Mouse (Mus musculus): ENCODE data around the gene Phactr1. TPM values are rescaled to one million over a fixed set of nuclear protein-coding genes. Genes with fewer than 3 reads are reported as not detected.

Phactr1 gene
- total RNA-seq, 1 experiment = 1.2 TPM

GRCm38 (mm10) chr13:42949336-42949735, 268.9 kb downstream of the Phactr1 start:
- Histone ChIP-seq H3K9ac (ENCODE audit: insufficient read depth, low read depth, low read length, poor library complexity, severe bottlenecking) (no peak overlapping the region), H3K36me3 (ENCODE audit: control insufficient read depth, insufficient read depth, low read length, poor library complexity, severe bottlenecking) (no peaks in the 10 kb centered on the region), H3K27ac (ENCODE audit: insufficient read depth, low read depth, low read length, poor library complexity, severe bottlenecking) (no peak overlapping the region), H3K9me3 (ENCODE audit: control insufficient read depth, insufficient read depth, low read depth, low read length) (no peaks in the 10 kb centered on the region), H3K4me3 (ENCODE audit: insufficient read depth in 1 of 2, low read depth in 1 of 2, low read length in 2 of 2, poor library complexity in 1 of 2, severe bottlenecking in 1 of 2) (no peak overlapping the region), H3K4me1 (ENCODE audit: control insufficient read depth in 2 of 2, insufficient read depth in 2 of 2, low read length in 2 of 2, poor library complexity in 1 of 2) (no peaks in the 10 kb centered on the region)
- TF ChIP-seq MAFK (IDR thresholded peaks at IDR 0.05; ENCODE audit: insufficient read depth, low read depth, low read length) (no peak), ZC3H11A (IDR thresholded peaks at IDR 0.05; ENCODE audit: borderline replicate concordance, low read depth, low read length) (no peak), ZNF384 (IDR thresholded peaks at IDR 0.05; ENCODE audit: low read depth, low read length) (no peak), HCFC1 (IDR thresholded peaks at IDR 0.05; ENCODE audit: borderline replicate concordance, insufficient read depth, low read length) (no peak), CHD2 (IDR thresholded peaks at IDR 0.05; ENCODE audit: low read depth, low read length) (no peak)
- in situ Hi-C loops (cut with MboI; ENCODE audit: low sequenced_read_pairs in 2 of 2, unreplicated experiment in 2 of 2) = no loop called here
- no peak for DNase-seq (ENCODE audit: low read depth, low spot score)

DNA sequence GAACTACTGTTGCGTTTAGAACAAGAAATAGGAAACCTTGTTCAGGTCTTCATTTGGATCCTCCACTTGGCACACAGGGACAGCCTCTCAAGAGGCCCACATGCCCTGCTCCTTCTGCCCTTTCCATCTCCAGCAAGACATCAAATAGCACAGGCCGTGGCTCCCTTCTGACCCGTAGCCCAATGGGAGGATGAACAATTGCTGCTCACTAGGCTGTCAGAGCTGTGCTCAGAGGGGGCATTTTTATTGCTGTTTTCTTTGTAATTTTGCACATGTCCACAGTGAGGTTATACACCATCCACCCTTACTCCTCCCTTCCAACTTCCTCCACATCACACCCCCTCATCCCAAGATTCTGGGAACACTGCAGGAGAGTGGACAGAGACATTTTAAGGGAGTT, 269.6 kb downstream of the Phactr1 start:
- in situ Hi-C loops (cut with MboI; ENCODE audit: low sequenced_read_pairs in 2 of 2, unreplicated experiment in 2 of 2) = no loop called here
- no peak for DNase-seq (ENCODE audit: low read depth, low spot score)
- H3K9me3 ChIP-seq (ENCODE audit: control insufficient read depth, insufficient read depth, low read depth, low read length) = no peaks in the 10 kb centered on the region
- no peak overlapping the region for H3K4me3 ChIP-seq (ENCODE audit: insufficient read depth in 1 of 2, low read depth in 1 of 2, low read length in 2 of 2, poor library complexity in 1 of 2, severe bottlenecking in 1 of 2)
- H3K36me3 ChIP-seq (ENCODE audit: control insufficient read depth, insufficient read depth, low read length, poor library complexity, severe bottlenecking) = no peaks in the 10 kb centered on the region
- TF ChIP-seq CHD2 (IDR thresholded peaks at IDR 0.05; ENCODE audit: low read depth, low read length) = no peak
- no peak for TF ChIP-seq MAFK (IDR thresholded peaks at IDR 0.05; ENCODE audit: insufficient read depth, low read depth, low read length)
- H3K4me1 ChIP-seq (ENCODE audit: control insufficient read depth in 2 of 2, insufficient read depth in 2 of 2, low read length in 2 of 2, poor library complexity in 1 of 2) = no peaks in the 10 kb centered on the region
- H3K27ac ChIP-seq (ENCODE audit: insufficient read depth, low read depth, low read length, poor library complexity, severe bottlenecking) = no peak overlapping the region
- no peak overlapping the region for H3K9ac ChIP-seq (ENCODE audit: insufficient read depth, low read depth, low read length, poor library complexity, severe bottlenecking)

DNA sequence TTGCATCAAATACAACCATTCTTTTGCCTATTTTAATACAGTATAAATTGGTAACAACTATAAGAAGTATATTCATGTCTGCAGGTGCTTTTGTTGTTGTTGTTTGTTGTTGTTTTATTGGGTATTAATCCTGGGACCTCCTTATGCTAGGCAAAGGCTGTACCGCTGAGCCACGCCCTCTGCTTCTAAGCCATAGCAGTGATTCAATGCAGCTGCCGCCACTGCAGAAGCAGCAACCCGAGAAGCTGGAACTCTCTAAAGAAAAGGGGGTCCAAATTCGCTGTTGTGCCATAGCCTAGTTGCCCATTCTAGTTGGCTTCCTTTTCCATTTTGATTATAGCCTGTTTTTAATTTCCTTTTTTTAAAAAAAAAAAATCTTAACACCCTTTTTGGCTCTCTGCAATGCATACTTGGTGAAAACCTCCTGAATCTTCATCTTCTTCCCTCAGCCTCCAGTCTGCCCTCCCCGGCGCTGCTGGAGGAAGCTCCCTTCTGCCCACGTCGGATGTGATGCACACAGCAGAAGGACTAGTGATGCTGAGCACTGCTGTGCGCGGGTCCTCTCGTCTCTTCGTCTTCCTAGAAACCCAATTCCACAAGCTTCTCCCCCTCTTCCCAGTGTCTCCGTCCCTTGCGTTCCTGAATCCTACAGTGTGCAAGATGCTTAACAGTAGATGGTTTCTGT, 271.8 kb downstream of the Phactr1 start:
- Histone ChIP-seq H3K9me3 (ENCODE audit: control insufficient read depth, insufficient read depth, low read depth, low read length) (no peaks in the 10 kb centered on the region), H3K27ac (ENCODE audit: insufficient read depth, low read depth, low read length, poor library complexity, severe bottlenecking) (no peak overlapping the region), H3K4me3 (ENCODE audit: insufficient read depth in 1 of 2, low read depth in 1 of 2, low read length in 2 of 2, poor library complexity in 1 of 2, severe bottlenecking in 1 of 2) (no peak overlapping the region), H3K4me1 (ENCODE audit: control insufficient read depth in 2 of 2, insufficient read depth in 2 of 2, low read length in 2 of 2, poor library complexity in 1 of 2) (no peaks in the 10 kb centered on the region), H3K9ac (ENCODE audit: insufficient read depth, low read depth, low read length, poor library complexity, severe bottlenecking) (no peak overlapping the region), H3K36me3 (ENCODE audit: control insufficient read depth, insufficient read depth, low read length, poor library complexity, severe bottlenecking) (no peaks in the 10 kb centered on the region)
- no peak for TF ChIP-seq CHD2 (IDR thresholded peaks at IDR 0.05; ENCODE audit: low read depth, low read length)
- TF ChIP-seq MAFK (IDR thresholded peaks at IDR 0.05; ENCODE audit: insufficient read depth, low read depth, low read length) = no peak
- no peak for TF ChIP-seq HCFC1 (IDR thresholded peaks at IDR 0.05; ENCODE audit: borderline replicate concordance, insufficient read depth, low read length)
- no peak for TF ChIP-seq ZNF384 (IDR thresholded peaks at IDR 0.05; ENCODE audit: low read depth, low read length)
- no peak for TF ChIP-seq ZC3H11A (IDR thresholded peaks at IDR 0.05; ENCODE audit: borderline replicate concordance, low read depth, low read length)
- in situ Hi-C loops (cut with MboI; ENCODE audit: low sequenced_read_pairs in 2 of 2, unreplicated experiment in 2 of 2) = no loop called here
- DNase-seq (ENCODE audit: low read depth, low spot score) = no peak

GRCm38 (mm10) chr13:42953071-42953470, 272.6 kb downstream of the Phactr1 start:
- Histone ChIP-seq H3K27ac (ENCODE audit: insufficient read depth, low read depth, low read length, poor library complexity, severe bottlenecking) (no peak overlapping the region), H3K4me3 (ENCODE audit: insufficient read depth in 1 of 2, low read depth in 1 of 2, low read length in 2 of 2, poor library complexity in 1 of 2, severe bottlenecking in 1 of 2) (no peak overlapping the region), H3K36me3 (ENCODE audit: control insufficient read depth, insufficient read depth, low read length, poor library complexity, severe bottlenecking) (no peaks in the 10 kb centered on the region), H3K9me3 (ENCODE audit: control insufficient read depth, insufficient read depth, low read depth, low read length) (no peaks in the 10 kb centered on the region), H3K9ac (ENCODE audit: insufficient read depth, low read depth, low read length, poor library complexity, severe bottlenecking) (no peak overlapping the region), H3K4me1 (ENCODE audit: control insufficient read depth in 2 of 2, insufficient read depth in 2 of 2, low read length in 2 of 2, poor library complexity in 1 of 2) (0 out of 4 replicates have a peak, but pooled peaks cover 0 to 2% of the 10 kb centered on the region in 2 experiments)
- no peak for DNase-seq (ENCODE audit: low read depth, low spot score)
- in situ Hi-C loops (cut with MboI; ENCODE audit: low sequenced_read_pairs in 2 of 2, unreplicated experiment in 2 of 2) = no loop called here
- no peak for TF ChIP-seq MAFK (IDR thresholded peaks at IDR 0.05; ENCODE audit: insufficient read depth, low read depth, low read length)
- no peak for TF ChIP-seq ZC3H11A (IDR thresholded peaks at IDR 0.05; ENCODE audit: borderline replicate concordance, low read depth, low read length)
- no peak for TF ChIP-seq HCFC1 (IDR thresholded peaks at IDR 0.05; ENCODE audit: borderline replicate concordance, insufficient read depth, low read length)
- TF ChIP-seq CHD2 (IDR thresholded peaks at IDR 0.05; ENCODE audit: low read depth, low read length) = no peak
- no peak for TF ChIP-seq ZNF384 (IDR thresholded peaks at IDR 0.05; ENCODE audit: low read depth, low read length)

DNA sequence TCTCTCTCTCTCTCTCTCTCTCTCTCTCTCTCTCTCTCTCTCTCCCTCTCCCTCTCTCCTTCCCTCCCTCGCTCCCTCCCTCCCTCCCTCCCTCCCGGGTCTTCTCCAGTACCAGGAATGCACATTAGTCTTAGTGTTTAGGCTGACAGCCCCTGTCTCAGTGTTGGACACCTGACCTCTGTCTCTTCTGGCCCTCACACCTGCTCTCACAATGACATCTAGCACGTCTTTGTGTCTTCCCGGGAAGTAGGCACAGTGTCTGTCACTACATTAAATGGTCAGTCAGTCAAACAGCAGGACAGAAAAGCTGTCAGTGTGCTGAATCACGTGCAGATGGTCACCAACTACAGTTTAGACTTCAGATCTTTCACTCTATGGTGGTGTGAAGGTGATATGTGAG, 273.7 kb downstream of the Phactr1 start:
- DNase-seq (ENCODE audit: low read depth, low spot score) = no peak
- Histone ChIP-seq H3K36me3 (ENCODE audit: control insufficient read depth, insufficient read depth, low read length, poor library complexity, severe bottlenecking) (no peaks in the 10 kb centered on the region), H3K27ac (ENCODE audit: insufficient read depth, low read depth, low read length, poor library complexity, severe bottlenecking) (no peak overlapping the region), H3K4me3 (ENCODE audit: insufficient read depth in 1 of 2, low read depth in 1 of 2, low read length in 2 of 2, poor library complexity in 1 of 2, severe bottlenecking in 1 of 2) (no peak overlapping the region), H3K9ac (ENCODE audit: insufficient read depth, low read depth, low read length, poor library complexity, severe bottlenecking) (no peak overlapping the region), H3K9me3 (ENCODE audit: control insufficient read depth, insufficient read depth, low read depth, low read length) (no peaks in the 10 kb centered on the region), H3K4me1 (ENCODE audit: control insufficient read depth in 2 of 2, insufficient read depth in 2 of 2, low read length in 2 of 2, poor library complexity in 1 of 2) (0 out of 4 replicates have a peak, but pooled peaks cover 0 to 2% of the 10 kb centered on the region in 2 experiments)
- TF ChIP-seq MAFK (IDR thresholded peaks at IDR 0.05; ENCODE audit: insufficient read depth, low read depth, low read length) (no peak), HCFC1 (IDR thresholded peaks at IDR 0.05; ENCODE audit: borderline replicate concordance, insufficient read depth, low read length) (no peak), CHD2 (IDR thresholded peaks at IDR 0.05; ENCODE audit: low read depth, low read length) (no peak), ZC3H11A (IDR thresholded peaks at IDR 0.05; ENCODE audit: borderline replicate concordance, low read depth, low read length) (no peak), ZNF384 (IDR thresholded peaks at IDR 0.05; ENCODE audit: low read depth, low read length) (no peak)
- in situ Hi-C loops (cut with MboI; ENCODE audit: low sequenced_read_pairs in 2 of 2, unreplicated experiment in 2 of 2) = no loop called here
